ENCODE assay signal across 24 mouse cellular contexts in the genomic region with DNA sequence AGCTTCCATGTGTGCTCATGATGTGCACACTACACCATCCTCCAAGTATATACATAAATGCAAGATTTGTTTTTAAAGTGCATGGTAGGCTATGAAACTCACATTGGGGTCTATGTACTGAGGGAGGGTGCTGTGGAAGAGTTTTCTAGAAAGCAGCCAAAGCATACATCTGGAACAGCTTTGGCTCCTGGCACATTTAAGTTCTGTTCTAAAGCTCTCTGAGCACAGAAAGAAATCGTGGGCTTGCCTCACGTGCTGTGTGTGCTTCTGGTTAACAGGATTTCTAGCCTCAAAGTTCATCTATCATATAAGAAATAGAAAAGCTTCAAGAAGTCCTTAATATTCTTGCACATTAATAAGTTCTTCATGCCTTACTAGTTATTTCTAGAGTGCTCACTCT.
"Had no signal": no experiment of that assay in that cellular context is flagged by ENCODE, and none has a peak within 500 bp of the region (broad histone marks: within the 10 kb centered on the region; RNA-seq: fewer than 3 reads in every experiment).

No protein-coding gene starts in this region.

- H3K27ac ChIP-seq: gastrocnemius, adult 2 months; heart, adult 2 months; hindbrain, embryonic 13.5 days; hindbrain, embryonic 15.5 days; hindbrain, postnatal 0 days; kidney, embryonic 15.5 days; kidney, postnatal 0 days; limb, embryonic 12.5 days; liver, embryonic 12.5 days; liver, embryonic 14.5 days had no signal

- H3K4me3 ChIP-seq: gastrocnemius, adult 2 months; heart, adult 2 months; heart, embryonic 12.5 days; hindbrain, embryonic 13.5 days; hindbrain, embryonic 15.5 days; kidney, embryonic 15.5 days; limb, embryonic 12.5 days; liver, embryonic 12.5 days had no signal

- H3K9me3 ChIP-seq: hindbrain, embryonic 15.5 days; kidney, embryonic 15.5 days; liver, embryonic 12.5 days had no signal

- ATAC-seq: hindbrain, postnatal 0 days; intestine, embryonic 16.5 days; liver, embryonic 12.5 days had no signal

- H3K36me3 ChIP-seq: heart, embryonic 12.5 days; hindbrain, embryonic 13.5 days; hindbrain, embryonic 15.5 days; limb, embryonic 12.5 days; liver, embryonic 12.5 days had no signal

- DNase-seq: gastrocnemius, adult 2 months; gastrocnemius, postnatal 10 days; gastrocnemius, postnatal 25 days; heart, adult 2 months; heart, postnatal 10 days; heart, postnatal 4 days; kidney, adult 11 months; kidney, adult 2 months; kidney, adult 9 months; kidney, postnatal 14 days; kidney, postnatal 36 days; layer of hippocampus, adult 9-11 months; layer of hippocampus, postnatal 36 days; left cerebral cortex, postnatal 4 days had no signal

- H3K9ac ChIP-seq: heart, embryonic 12.5 days; hindbrain, embryonic 13.5 days; hindbrain, embryonic 15.5 days; kidney, embryonic 15.5 days; limb, embryonic 12.5 days; liver, embryonic 12.5 days; liver, embryonic 14.5 days had no signal

- H3K27me3 ChIP-seq: heart, embryonic 12.5 days; hindbrain, embryonic 13.5 days; hindbrain, embryonic 15.5 days; kidney, embryonic 15.5 days; limb, embryonic 12.5 days; liver, embryonic 12.5 days had no signal

- H3K4me1 ChIP-seq: heart, embryonic 12.5 days; hindbrain, embryonic 13.5 days; hindbrain, embryonic 15.5 days; kidney, embryonic 15.5 days; limb, embryonic 12.5 days; liver, embryonic 12.5 days had no signal

- H3K4me2 ChIP-seq: heart, embryonic 12.5 days; hindbrain, embryonic 13.5 days; hindbrain, embryonic 15.5 days; kidney, embryonic 15.5 days; limb, embryonic 12.5 days; liver, embryonic 12.5 days had no signal
